Comparison of ENCODE assay signal across 24 mouse cellular contexts in genomic region chr1:143910530-143910929, GRCm38 (mm10).
"Had no signal": no experiment of that assay in that cellular context is flagged by ENCODE, and none has a peak within 500 bp of the region (broad histone marks: within the 10 kb centered on the region; RNA-seq: fewer than 3 reads in every experiment).

No protein-coding gene starts in this region.

- H3K9me3 ChIP-seq: limb, embryonic 10.5 days; limb, embryonic 13.5 days; liver, embryonic 12.5 days; liver, embryonic 15.5 days; midbrain, embryonic 10.5 days; midbrain, embryonic 15.5 days; neural tube, embryonic 12.5 days; neural tube, embryonic 15.5 days had no signal

- DNase-seq: kidney, adult 2 months; kidney, postnatal 25 days; layer of hippocampus, adult 9-11 months; liver; lung, adult 2 months; retina, postnatal 1 day; right cerebral cortex, postnatal 25 days; thymus, adult 2 months; thymus, postnatal 14 days; thymus, postnatal 4 days had no signal

- ATAC-seq: intestine, postnatal 0 days; liver, embryonic 12.5 days; lung, postnatal 0 days; midbrain, embryonic 15.5 days had no signal

- H3K36me3 ChIP-seq: limb, embryonic 10.5 days; limb, embryonic 13.5 days; liver, embryonic 12.5 days; liver, embryonic 15.5 days; midbrain, embryonic 10.5 days; midbrain, embryonic 15.5 days; neural tube, embryonic 12.5 days; neural tube, embryonic 15.5 days had no signal

- H3K4me1 ChIP-seq: limb, embryonic 10.5 days; limb, embryonic 13.5 days; liver, embryonic 12.5 days; midbrain, embryonic 15.5 days; neural tube, embryonic 12.5 days; neural tube, embryonic 15.5 days had no signal

- H3K27me3 ChIP-seq: limb, embryonic 13.5 days; liver, embryonic 12.5 days; liver, embryonic 15.5 days; midbrain, embryonic 15.5 days; neural tube, embryonic 12.5 days; neural tube, embryonic 15.5 days had no signal

- H3K4me2 ChIP-seq: limb, embryonic 13.5 days; liver, embryonic 12.5 days; liver, embryonic 15.5 days; midbrain, embryonic 15.5 days; neural tube, embryonic 12.5 days; neural tube, embryonic 15.5 days had no signal

- H3K9ac ChIP-seq: limb, embryonic 13.5 days; liver, embryonic 12.5 days; liver, embryonic 15.5 days; midbrain, embryonic 15.5 days; neural tube, embryonic 12.5 days; neural tube, embryonic 15.5 days had no signal

- H3K4me3 ChIP-seq: layer of hippocampus, adult 2 months; limb, embryonic 10.5 days; limb, embryonic 13.5 days; liver, embryonic 12.5 days; liver, embryonic 15.5 days; midbrain, embryonic 10.5 days; midbrain, embryonic 15.5 days; neural tube, embryonic 12.5 days; neural tube, embryonic 15.5 days had no signal

- H3K27ac ChIP-seq: kidney, postnatal 0 days; layer of hippocampus, adult 2 months; limb, embryonic 10.5 days; limb, embryonic 13.5 days; liver, embryonic 12.5 days; liver, embryonic 15.5 days; macrophage; midbrain, embryonic 10.5 days; midbrain, embryonic 15.5 days; neural tube, embryonic 12.5 days; neural tube, embryonic 15.5 days; stomach, postnatal 0 days had no signal
